Mouse (Mus musculus): ENCODE results near the gene Tspyl3. TPM values are rescaled to one million over a fixed set of nuclear protein-coding genes. Genes with fewer than 3 reads are reported as not detected.

Gene Tspyl3
- polyA plus RNA-seq, 1 experiment, result 0.08 TPM

GRCm38 (mm10) chr2:153222130-153222529 lies 3.1 kb downstream of the Tspyl3 start:
- Histone ChIP-seq H3K4me3 (ENCODE audit: insufficient read depth, poor library complexity, severe bottlenecking) (no peak overlapping the region), H3K36me3 (ENCODE audit: control insufficient read depth, insufficient read depth) (peaks cover 1% of the 10 kb centered on the region), H3K79me2 (ENCODE audit: control insufficient read depth, insufficient read depth) (no peaks in the 10 kb centered on the region), H3K79me3 (ENCODE audit: low read depth) (no peaks in the 10 kb centered on the region), H3K27me3 (ENCODE audit: control insufficient read depth, insufficient read depth, insufficient read length) (no peaks in the 10 kb centered on the region), H3ac (ENCODE audit: control insufficient read depth, insufficient read length, low read depth) (no peak overlapping the region)
- TF ChIP-seq FOSL1 (IDR thresholded peaks at IDR 0.05; ENCODE audit: insufficient read depth, low read length, poor library complexity, severe bottlenecking) (no peak), MAX (IDR thresholded peaks at IDR 0.05) (no peak)

GRCm38 (mm10) chr2:153221620-153222019 lies 3.6 kb downstream of the Tspyl3 start:
- H3K79me2 ChIP-seq (ENCODE audit: control insufficient read depth, insufficient read depth), result no peaks in the 10 kb centered on the region
- no peaks in the 10 kb centered on the region for H3K36me3 ChIP-seq (ENCODE audit: control insufficient read depth, insufficient read depth)
- no peaks in the 10 kb centered on the region for H3K27me3 ChIP-seq (ENCODE audit: control insufficient read depth, insufficient read depth, insufficient read length)
- TF ChIP-seq MYOD1 (IDR thresholded peaks at IDR 0.05; ENCODE audit: control insufficient read depth, insufficient read length, low read depth) (no peak), USF1 (IDR thresholded peaks at IDR 0.05; ENCODE audit: low read depth) (no peak), FOSL1 (IDR thresholded peaks at IDR 0.05; ENCODE audit: insufficient read depth, low read length, poor library complexity, severe bottlenecking) (no peak), MAX (IDR thresholded peaks at IDR 0.05) (no peak), MYOG (IDR thresholded peaks at IDR 0.05; ENCODE audit: control insufficient read depth, extremely low read depth, insufficient read length) (no peak), CEBPB (IDR thresholded peaks at IDR 0.05; ENCODE audit: low read depth) (no peak), CTCF (IDR thresholded peaks at IDR 0.05; ENCODE audit: control insufficient read depth, insufficient read depth, insufficient read length) (no peak)
- H3K79me3 ChIP-seq (ENCODE audit: low read depth), result no peaks in the 10 kb centered on the region
- no peak overlapping the region for H3ac ChIP-seq (ENCODE audit: control insufficient read depth, insufficient read length, low read depth)
- no peak overlapping the region for H3K4me3 ChIP-seq (ENCODE audit: insufficient read depth, poor library complexity, severe bottlenecking)

- Histone ChIP-seq H3ac (ENCODE audit: control insufficient read depth, insufficient read length, low read depth) (no peak overlapping the region), H3K79me3 (ENCODE audit: low read depth) (no peaks in the 10 kb centered on the region), H3K79me2 (ENCODE audit: control insufficient read depth, insufficient read depth) (no peaks in the 10 kb centered on the region), H3K4me3 (ENCODE audit: insufficient read depth, poor library complexity, severe bottlenecking) (no peak overlapping the region), H3K36me3 (ENCODE audit: control insufficient read depth, insufficient read depth) (no peaks in the 10 kb centered on the region), H3K27me3 (ENCODE audit: control insufficient read depth, insufficient read depth, insufficient read length) (no peaks in the 10 kb centered on the region)
- TF ChIP-seq MAX (IDR thresholded peaks at IDR 0.05), result no peak
- no peak for TF ChIP-seq MYOG (IDR thresholded peaks at IDR 0.05; ENCODE audit: control insufficient read depth, extremely low read depth, insufficient read length)
- TF ChIP-seq MYOD1 (IDR thresholded peaks at IDR 0.05; ENCODE audit: control insufficient read depth, insufficient read length, low read depth), result no peak
- TF ChIP-seq CTCF (IDR thresholded peaks at IDR 0.05; ENCODE audit: control insufficient read depth, insufficient read depth, insufficient read length), result no peak
These were observed 6.7 kb downstream of the Tspyl3 start for GRCm38 (mm10) chr2:153218516-153218915.

- no peak overlapping the region for H3K4me3 ChIP-seq (ENCODE audit: insufficient read depth, poor library complexity, severe bottlenecking)
- H3ac ChIP-seq (ENCODE audit: control insufficient read depth, insufficient read length, low read depth), result no peak overlapping the region
- no peak for TF ChIP-seq CTCF (IDR thresholded peaks at IDR 0.05; ENCODE audit: control insufficient read depth, insufficient read depth, insufficient read length)
- no peak for TF ChIP-seq MYOD1 (IDR thresholded peaks at IDR 0.05; ENCODE audit: control insufficient read depth, insufficient read length, low read depth)
- TF ChIP-seq MAX (IDR thresholded peaks at IDR 0.05), result no peak
- TF ChIP-seq FOSL1 (IDR thresholded peaks at IDR 0.05; ENCODE audit: insufficient read depth, low read length, poor library complexity, severe bottlenecking), result no peak
- no peak for TF ChIP-seq USF1 (IDR thresholded peaks at IDR 0.05; ENCODE audit: low read depth)
- no peak for TF ChIP-seq MYOG (IDR thresholded peaks at IDR 0.05; ENCODE audit: control insufficient read depth, extremely low read depth, insufficient read length)
- no peak for TF ChIP-seq CEBPB (IDR thresholded peaks at IDR 0.05; ENCODE audit: low read depth)
- H3K27me3 ChIP-seq (ENCODE audit: control insufficient read depth, insufficient read depth, insufficient read length), result no peaks in the 10 kb centered on the region
- H3K36me3 ChIP-seq (ENCODE audit: control insufficient read depth, insufficient read depth), result no peaks in the 10 kb centered on the region
- no peaks in the 10 kb centered on the region for H3K79me3 ChIP-seq (ENCODE audit: low read depth)
- H3K79me2 ChIP-seq (ENCODE audit: control insufficient read depth, insufficient read depth), result no peaks in the 10 kb centered on the region
These were observed 7.4 kb downstream of the Tspyl3 start for GRCm38 (mm10) chr2:153217826-153218340.

GRCm38 (mm10) chr2:153215421-153215820 lies 9.8 kb downstream of the Tspyl3 start:
- no peak overlapping the region for H3K4me3 ChIP-seq (ENCODE audit: insufficient read depth, poor library complexity, severe bottlenecking)
- H3K79me3 ChIP-seq (ENCODE audit: low read depth), result no peaks in the 10 kb centered on the region
- TF ChIP-seq CTCF (IDR thresholded peaks at IDR 0.05; ENCODE audit: control insufficient read depth, insufficient read depth, insufficient read length) (no peak), CEBPB (IDR thresholded peaks at IDR 0.05; ENCODE audit: low read depth) (no peak), USF1 (IDR thresholded peaks at IDR 0.05; ENCODE audit: low read depth) (no peak), FOSL1 (IDR thresholded peaks at IDR 0.05; ENCODE audit: insufficient read depth, low read length, poor library complexity, severe bottlenecking) (no peak), MYOD1 (IDR thresholded peaks at IDR 0.05; ENCODE audit: control insufficient read depth, insufficient read length, low read depth) (no peak), MYOG (IDR thresholded peaks at IDR 0.05; ENCODE audit: control insufficient read depth, extremely low read depth, insufficient read length) (no peak), MAX (IDR thresholded peaks at IDR 0.05) (no peak)
- H3K79me2 ChIP-seq (ENCODE audit: control insufficient read depth, insufficient read depth), result no peaks in the 10 kb centered on the region
- no peaks in the 10 kb centered on the region for H3K36me3 ChIP-seq (ENCODE audit: control insufficient read depth, insufficient read depth)
- no peak overlapping the region for H3ac ChIP-seq (ENCODE audit: control insufficient read depth, insufficient read length, low read depth)
- no peaks in the 10 kb centered on the region for H3K27me3 ChIP-seq (ENCODE audit: control insufficient read depth, insufficient read depth, insufficient read length)

- H3K79me3 ChIP-seq (ENCODE audit: low read depth), result no peaks in the 10 kb centered on the region
- peaks cover 5% of the 10 kb centered on the region for H3K36me3 ChIP-seq (ENCODE audit: control insufficient read depth, insufficient read depth)
- H3ac ChIP-seq (ENCODE audit: control insufficient read depth, insufficient read length, low read depth), result no peak overlapping the region
- TF ChIP-seq FOSL1 (IDR thresholded peaks at IDR 0.05; ENCODE audit: insufficient read depth, low read length, poor library complexity, severe bottlenecking), result no peak
- TF ChIP-seq USF1 (IDR thresholded peaks at IDR 0.05; ENCODE audit: low read depth), result peak; percentile 44
- no peaks in the 10 kb centered on the region for H3K79me2 ChIP-seq (ENCODE audit: control insufficient read depth, insufficient read depth)
- H3K4me3 ChIP-seq (ENCODE audit: insufficient read depth, poor library complexity, severe bottlenecking), result no peak overlapping the region
- H3K27me3 ChIP-seq (ENCODE audit: control insufficient read depth, insufficient read depth, insufficient read length), result no peaks in the 10 kb centered on the region
These were observed 10.4 kb downstream of the Tspyl3 start for GRCm38 (mm10) chr2:153214771-153215259.

Measured in C2C12 (cell line).